Mouse (Mus musculus) neural tube, embryonic 14.5 days (tissue): ENCODE results near the gene Fam72a. TPM values are rescaled to one million over a fixed set of nuclear protein-coding genes. Genes with fewer than 3 reads are reported as not detected.

Experiments used
- ATAC-seq: fragments of 200-750 bp; cut with Nextera tagmentation; 2 replicates; pipeline ENCODE4 v1.8.0; 2017; ENCODE audit warnings: low read depth, mild to moderate bottlenecking, moderate TSS enrichment, moderate library complexity
- H3K27ac ChIP-seq: fragments of 300-500 bp; sonication (generic); 2 replicates; pipeline ENCODE4 v1.5.1; 2014; ENCODE audit warnings: low read depth, mild to moderate bottlenecking, control low read depth, low read length, moderate library complexity, mixed read lengths
- H3K27me3 ChIP-seq: fragments of 300-500 bp; sonication (generic); 2 replicates; pipeline ENCODE4 v1.6.1; 2014; ENCODE audit warnings: low read length; ENCODE audit not compliant: control insufficient read depth, insufficient read depth
- H3K36me3 ChIP-seq: fragments of 300-500 bp; sonication (generic); 2 replicates; pipeline ENCODE4 v1.6.1; 2014; ENCODE audit warnings: low read length, mixed read lengths; ENCODE audit not compliant: control insufficient read depth, insufficient read depth
- H3K4me1 ChIP-seq: fragments of 300-500 bp; sonication (generic); 2 replicates; pipeline ENCODE4 v1.6.1; 2014; ENCODE audit warnings: low read length; ENCODE audit not compliant: control insufficient read depth, insufficient read depth
- H3K4me2 ChIP-seq: fragments of 300-500 bp; sonication (generic); 2 replicates; pipeline ENCODE4 v1.6.1; 2014; ENCODE audit warnings: mild to moderate bottlenecking, low read depth, low read length, control low read depth
- H3K4me3 ChIP-seq: fragments of 300-500 bp; sonication (generic); 2 replicates; pipeline ENCODE4 v1.5.1; 2014; ENCODE audit warnings: low read depth, low read length, control low read depth, mixed read lengths
- H3K9ac ChIP-seq: fragments of 300-500 bp; sonication (generic); replicated peaks from 2 replicates; pipeline ENCODE4 v1.6.1; 2014; ENCODE audit warnings: low read depth, mild to moderate bottlenecking, control low read depth, low read length, mixed read lengths
- H3K9me3 ChIP-seq: fragments of 300-500 bp; sonication (generic); 2 replicates; pipeline ENCODE4 v1.6.1; 2016; ENCODE audit warnings: low read length; ENCODE audit not compliant: control insufficient read depth
- WGBS: fragments of 180-500 bp; shearing (Covaris S2); extraction: QIAGEN DNeasy Blood & Tissue Kit; methylation state at CpG from one replicate; pipeline ENCODE4 v1.1.7; 2014; 5-methylcytosine and 5-hydroxymethylcytosine counted together
- polyA plus RNA-seq: library from polyadenylated mRNA; unstranded; fragments of >200 nt; fragmentation: Nextera tagmentation; extraction: Ambion mirVana; gene quantifications from 2 replicates; pipeline ENCODE4 v1.2.1, GENCODE M21; 2014

Fam72a gene
- polyA plus RNA-seq, 1 experiment from 2014 or later, result 0.48 TPM

DNA sequence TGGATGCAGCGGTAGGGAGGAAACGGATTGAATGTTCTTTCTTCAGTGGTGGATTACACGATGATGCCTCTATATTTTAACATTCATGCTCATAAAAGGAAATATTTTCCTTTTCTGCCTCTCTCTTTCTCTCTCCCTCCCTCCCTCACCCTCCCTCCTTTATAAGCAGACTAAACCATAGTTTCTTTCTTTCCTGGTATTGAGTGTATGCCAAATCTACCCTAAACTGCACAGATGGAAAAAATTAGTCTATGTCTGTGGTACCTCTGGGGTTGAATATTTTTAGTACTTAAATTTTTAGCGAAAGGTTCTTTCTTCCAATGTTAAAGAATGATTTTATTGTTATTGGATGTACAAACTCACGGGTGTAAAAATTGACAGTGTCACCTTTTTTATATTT is 14.2 kb downstream of the Fam72a start:
- Histone ChIP-seq H3K9me3 (no peaks in the 10 kb centered on the region), H3K27ac (no peak overlapping the region), H3K4me3 (no peak overlapping the region), H3K27me3 (no peaks in the 10 kb centered on the region), H3K4me1 (no peaks in the 10 kb centered on the region), H3K9ac (no peak overlapping the region), H3K36me3 (no peaks in the 10 kb centered on the region), H3K4me2 (no peak overlapping the region)
- ATAC-seq, result no peak
- 88% methylated on average over 5 of the region's 5 CpGs for WGBS

- Histone ChIP-seq H3K9me3 (no peaks in the 10 kb centered on the region), H3K4me2 (no peak overlapping the region), H3K27ac (no peak overlapping the region), H3K4me1 (no peaks in the 10 kb centered on the region), H3K27me3 (no peaks in the 10 kb centered on the region), H3K36me3 (no peaks in the 10 kb centered on the region), H3K4me3 (no peak overlapping the region), H3K9ac (no peak overlapping the region)
- ATAC-seq, result no peak
- WGBS, result 64% methylated on average over 7 of the region's 7 CpGs
Observed at GRCm38 (mm10) chr1:131543886-131544565, 16.3 kb downstream of the Fam72a start.

- Histone ChIP-seq H3K27me3 (no peaks in the 10 kb centered on the region), H3K9ac (no peak overlapping the region), H3K4me1 (no peaks in the 10 kb centered on the region), H3K27ac (no peak overlapping the region), H3K36me3 (no peaks in the 10 kb centered on the region), H3K9me3 (no peaks in the 10 kb centered on the region), H3K4me2 (no peak overlapping the region), H3K4me3 (no peak overlapping the region)
- 83% methylated on average over 13 of the region's 13 CpGs for WGBS
- ATAC-seq, result no peak
Observed at GRCm38 (mm10) chr1:131546798-131547690, 19.3 kb downstream of the Fam72a start.

GRCm38 (mm10) chr1:131548494-131549365 is 21.0 kb downstream of the Fam72a start:
- ATAC-seq, result peak; percentile 24; the same call in 1 of the 2 replicates
- Histone ChIP-seq H3K9me3 (no peaks in the 10 kb centered on the region), H3K36me3 (no peaks in the 10 kb centered on the region), H3K4me1 (no peaks in the 10 kb centered on the region), H3K27ac (no peak overlapping the region), H3K4me3 (no peak overlapping the region), H3K9ac (no peak overlapping the region), H3K4me2 (no peak overlapping the region), H3K27me3 (no peaks in the 10 kb centered on the region)
- WGBS, result 62% methylated on average over 8 of the region's 8 CpGs

GRCm38 (mm10) chr1:131551956-131552355 is 24.3 kb downstream of the Fam72a start:
- WGBS, result 94% methylated on average over 2 of the region's 2 CpGs
- Histone ChIP-seq H3K9me3 (no peaks in the 10 kb centered on the region), H3K9ac (no peak overlapping the region), H3K4me2 (no peak overlapping the region), H3K4me3 (no peak overlapping the region), H3K27ac (no peak overlapping the region), H3K36me3 (no peaks in the 10 kb centered on the region), H3K4me1 (no peaks in the 10 kb centered on the region), H3K27me3 (no peaks in the 10 kb centered on the region)
- no peak for ATAC-seq

GRCm38 (mm10) chr1:131553428-131553827 is 25.7 kb downstream of the Fam72a start:
- no peak overlapping the region for H3K9ac ChIP-seq
- no peak overlapping the region for H3K4me2 ChIP-seq
- no peaks in the 10 kb centered on the region for H3K9me3 ChIP-seq
- H3K4me1 ChIP-seq, result no peaks in the 10 kb centered on the region
- no peak overlapping the region for H3K27ac ChIP-seq
- no peaks in the 10 kb centered on the region for H3K36me3 ChIP-seq
- no peak for ATAC-seq
- H3K4me3 ChIP-seq, result no peak overlapping the region
- no peaks in the 10 kb centered on the region for H3K27me3 ChIP-seq

GRCm38 (mm10) chr1:131555042-131555812 is 27.5 kb downstream of the Fam72a start:
- no peaks in the 10 kb centered on the region for H3K9me3 ChIP-seq
- no peaks in the 10 kb centered on the region for H3K4me1 ChIP-seq
- peak overlapping the region; percentile 75 for H3K27ac ChIP-seq
- no peak overlapping the region for H3K4me3 ChIP-seq
- peak overlapping the region; percentile 41; the same call in 1 of the 2 replicates for H3K9ac ChIP-seq
- H3K27me3 ChIP-seq, result no peaks in the 10 kb centered on the region
- peak overlapping the region; percentile 29; the same call in 1 of the 2 replicates for H3K4me2 ChIP-seq
- 3% methylated on average over 13 of the region's 13 CpGs for WGBS
- ATAC-seq, result peak; percentile 99
- no peaks in the 10 kb centered on the region for H3K36me3 ChIP-seq

GRCm38 (mm10) chr1:131560500-131560899 is 32.8 kb downstream of the Fam72a start:
- Histone ChIP-seq H3K4me3 (no peak overlapping the region), H3K4me2 (no peak overlapping the region), H3K9me3 (no peaks in the 10 kb centered on the region), H3K36me3 (no peaks in the 10 kb centered on the region), H3K27ac (no peak overlapping the region), H3K27me3 (no peaks in the 10 kb centered on the region), H3K9ac (no peak overlapping the region), H3K4me1 (no peaks in the 10 kb centered on the region)
- ATAC-seq, result no peak
